Mouse (Mus musculus): ENCODE measurements around the gene Gm18336.

The Gm18336 gene

GRCm38 (mm10) chrX:73398636-73399035, at the start of gene Gm18336:
TSS of gene Gm18336 (minus strand) at chrX:73398736.
- WGBS: 85% methylated on average over 2 of the region's 2 CpGs

GRCm38 (mm10) chrX:73441428-73441827, 42.9 kb upstream of the Gm18336 start:
- WGBS: 49% methylated on average over 2 of the region's 2 CpGs

GRCm38 (mm10) chrX:73435252-73435651, 36.7 kb upstream of the Gm18336 start, which contains the start of gene Trex2:
TSS of gene Trex2 (minus strand) at chrX:73435344.
- WGBS: 81% methylated on average over 10 of the region's 11 CpGs

GRCm38 (mm10) chrX:73432850-73433249, 34.3 kb upstream of the Gm18336 start:
- 74% methylated on average over 5 of the region's 5 CpGs for WGBS

GRCm38 (mm10) chrX:73430036-73430435, 31.5 kb upstream of the Gm18336 start:
- WGBS: 74% methylated on average over 2 of the region's 2 CpGs

- WGBS: 50% methylated on average over 1 of the region's 1 CpGs
Measured at GRCm38 (mm10) chrX:73412767-73413166, 14.2 kb upstream of the Gm18336 start.

- 11% methylated on average over 20 of the region's 20 CpGs for WGBS
Measured at GRCm38 (mm10) chrX:73410880-73411517, 12.5 kb upstream of the Gm18336 start, which contains the start of gene Zfp92. TSS of gene Zfp92 (plus strand) at chrX:73411096.

GRCm38 (mm10) chrX:73401616-73402015, 3.1 kb upstream of the Gm18336 start:
- 97% methylated on average over 12 of the region's 12 CpGs for WGBS

- WGBS: 95% methylated on average over 16 of the region's 20 CpGs
Measured at GRCm38 (mm10) chrX:73400951-73401350, 2.4 kb upstream of the Gm18336 start.

GRCm38 (mm10) chrX:73396446-73396845, 2.1 kb downstream of the Gm18336 start:
- 85% methylated on average over 1 of the region's 1 CpGs for WGBS

- 86% methylated on average over 4 of the region's 4 CpGs for WGBS
Measured at GRCm38 (mm10) chrX:73391481-73391880, 7.1 kb downstream of the Gm18336 start.

- WGBS: 32% methylated on average over 1 of the region's 1 CpGs
Measured at GRCm38 (mm10) chrX:73384924-73385323, 13.6 kb downstream of the Gm18336 start.

GRCm38 (mm10) chrX:73384419-73384818, 14.1 kb downstream of the Gm18336 start:
- WGBS: 32% methylated on average over 6 of the region's 6 CpGs

GRCm38 (mm10) chrX:73356719-73357118, 41.8 kb downstream of the Gm18336 start:
- WGBS: 100% methylated on average over 1 of the region's 1 CpGs

GRCm38 (mm10) chrX:73356163-73356562, 42.4 kb downstream of the Gm18336 start:
- WGBS: 89% methylated on average over 2 of the region's 2 CpGs
